Mouse (Mus musculus): ENCODE measurements around the gene Aqp5. TPM values are rescaled to one million over a fixed set of nuclear protein-coding genes. Genes with fewer than 3 reads are reported as not detected.
A peak's percentile ranks its signal among the peaks of the same experiment; 100 is the strongest.

Gene Aqp5
- polyA plus RNA-seq, 1 experiment from 2014 or later = 0.22 TPM

GRCm38 (mm10) chr15:99583463-99584344, 6.9 kb upstream of the Aqp5 start:
- WGBS = 2% methylated on average over 52 of the region's 54 CpGs

GRCm38 (mm10) chr15:99584407-99585202, 6.0 kb upstream of the Aqp5 start:
- ATAC-seq (ENCODE audit: low FRiP score) = no peak; the same call in 1 of the 2 replicates

More at GRCm38 (mm10) chr15:99583463-99584344, 6.9 kb upstream of the Aqp5 start:
- no peaks in the 10 kb centered on the region for H3K9me3 ChIP-seq
- H3K27ac ChIP-seq = no peak overlapping the region
- H3K4me2 ChIP-seq = peak overlapping the region; percentile 50
- H3K27me3 ChIP-seq = peaks cover 96% of the 10 kb centered on the region
- peak overlapping the region; percentile 31 for H3K4me3 ChIP-seq (replicated peaks)
- H3K36me3 ChIP-seq (replicated peaks) = no peaks in the 10 kb centered on the region
- peak; percentile 27 for ATAC-seq (ENCODE audit: low FRiP score)
- 0 out of 2 replicates have a peak overlapping the region, but pooled peaks have one; percentile 14 for H3K9ac ChIP-seq
- H3K4me1 ChIP-seq = peaks cover 21% of the 10 kb centered on the region

GRCm38 (mm10) chr15:99585741-99586140, 4.8 kb upstream of the Aqp5 start:
- ATAC-seq (ENCODE audit: low FRiP score) = no peak
- H3K9me3 ChIP-seq = no peaks in the 10 kb centered on the region
- no peak overlapping the region for H3K9ac ChIP-seq
- no peak overlapping the region for H3K4me2 ChIP-seq
- H3K27ac ChIP-seq = no peak overlapping the region
- H3K4me1 ChIP-seq = peaks cover 28% of the 10 kb centered on the region
- no peaks in the 10 kb centered on the region for H3K36me3 ChIP-seq (replicated peaks)
- no peak overlapping the region for H3K4me3 ChIP-seq (replicated peaks)
- peaks cover 99% of the 10 kb centered on the region for H3K27me3 ChIP-seq
- 75% methylated on average over 6 of the region's 6 CpGs for WGBS

More at GRCm38 (mm10) chr15:99584407-99585202, 6.0 kb upstream of the Aqp5 start:
- Histone ChIP-seq H3K9ac (peak overlapping the region; percentile 0; the same call in 1 of the 2 replicates), H3K36me3 (replicated peaks) (no peaks in the 10 kb centered on the region), H3K4me1 (peaks cover 21% of the 10 kb centered on the region), H3K27ac (no peak overlapping the region), H3K9me3 (no peaks in the 10 kb centered on the region), H3K4me3 (replicated peaks) (peak overlapping the region; percentile 31), H3K27me3 (peaks cover 99% of the 10 kb centered on the region), H3K4me2 (peak overlapping the region; percentile 50)
- 1% methylated on average over 24 of the region's 24 CpGs for WGBS

GRCm38 (mm10) chr15:99586525-99586924, 4.1 kb upstream of the Aqp5 start:
- H3K4me2 ChIP-seq = no peak overlapping the region
- no peak overlapping the region for H3K27ac ChIP-seq
- H3K4me3 ChIP-seq (replicated peaks) = no peak overlapping the region
- H3K9me3 ChIP-seq = no peaks in the 10 kb centered on the region
- ATAC-seq (ENCODE audit: low FRiP score) = no peak
- H3K36me3 ChIP-seq (replicated peaks) = no peaks in the 10 kb centered on the region
- H3K4me1 ChIP-seq = peaks cover 30% of the 10 kb centered on the region
- 88% methylated on average over 3 of the region's 3 CpGs for WGBS
- H3K27me3 ChIP-seq = peaks cover 99% of the 10 kb centered on the region
- no peak overlapping the region for H3K9ac ChIP-seq

GRCm38 (mm10) chr15:99589237-99589636, 1.3 kb upstream of the Aqp5 start:
- Histone ChIP-seq H3K9me3 (no peaks in the 10 kb centered on the region), H3K4me2 (no peak overlapping the region), H3K4me3 (replicated peaks) (no peak overlapping the region), H3K36me3 (replicated peaks) (no peaks in the 10 kb centered on the region), H3K27me3 (peaks cover 100% of the 10 kb centered on the region), H3K4me1 (peaks cover 21% of the 10 kb centered on the region), H3K27ac (no peak overlapping the region), H3K9ac (no peak overlapping the region)
- ATAC-seq (ENCODE audit: low FRiP score) = no peak
- 1% methylated on average over 9 of the region's 9 CpGs for WGBS

- Histone ChIP-seq H3K4me3 (replicated peaks) (no peak overlapping the region), H3K36me3 (replicated peaks) (no peaks in the 10 kb centered on the region), H3K27me3 (peaks cover 100% of the 10 kb centered on the region), H3K9me3 (no peaks in the 10 kb centered on the region), H3K4me1 (peaks cover 17% of the 10 kb centered on the region), H3K4me2 (no peak overlapping the region), H3K9ac (no peak overlapping the region), H3K27ac (no peak overlapping the region)
- WGBS = 17% methylated on average over 7 of the region's 7 CpGs
- no peak for ATAC-seq (ENCODE audit: low FRiP score)
These were observed 878 bp upstream of the Aqp5 start for GRCm38 (mm10) chr15:99589704-99590103.

- Histone ChIP-seq H3K4me2 (no peak overlapping the region), H3K9ac (no peak overlapping the region), H3K9me3 (no peaks in the 10 kb centered on the region), H3K4me3 (replicated peaks) (no peak overlapping the region), H3K4me1 (peaks cover 15% of the 10 kb centered on the region), H3K36me3 (replicated peaks) (no peaks in the 10 kb centered on the region), H3K27ac (no peak overlapping the region), H3K27me3 (peaks cover 85% of the 10 kb centered on the region)
- no peak for ATAC-seq (ENCODE audit: low FRiP score)
- WGBS = 66% methylated on average over 8 of the region's 8 CpGs
These were observed 1.6 kb downstream of the Aqp5 start for GRCm38 (mm10) chr15:99592177-99592576.

GRCm38 (mm10) chr15:99592877-99593276, 2.3 kb downstream of the Aqp5 start:
- H3K36me3 ChIP-seq (replicated peaks) = no peaks in the 10 kb centered on the region
- H3K4me2 ChIP-seq = no peak overlapping the region
- H3K4me1 ChIP-seq = peaks cover 18% of the 10 kb centered on the region
- no peaks in the 10 kb centered on the region for H3K9me3 ChIP-seq
- H3K27me3 ChIP-seq = peaks cover 83% of the 10 kb centered on the region
- H3K9ac ChIP-seq = no peak overlapping the region
- no peak for ATAC-seq (ENCODE audit: low FRiP score)
- H3K4me3 ChIP-seq (replicated peaks) = no peak overlapping the region
- no peak overlapping the region for H3K27ac ChIP-seq
- WGBS = 85% methylated on average over 5 of the region's 5 CpGs

- WGBS = 87% methylated on average over 10 of the region's 10 CpGs
- no peak for ATAC-seq (ENCODE audit: low FRiP score)
- Histone ChIP-seq H3K4me1 (peaks cover 29% of the 10 kb centered on the region), H3K27me3 (peaks cover 77% of the 10 kb centered on the region), H3K4me2 (no peak overlapping the region), H3K36me3 (replicated peaks) (no peaks in the 10 kb centered on the region), H3K9me3 (no peaks in the 10 kb centered on the region), H3K9ac (no peak overlapping the region), H3K27ac (no peak overlapping the region), H3K4me3 (replicated peaks) (no peak overlapping the region)
These were observed 4.4 kb downstream of the Aqp5 start for GRCm38 (mm10) chr15:99594951-99595350.

GRCm38 (mm10) chr15:99596056-99596687, 5.6 kb downstream of the Aqp5 start:
- WGBS = 0% methylated on average over 7 of the region's 7 CpGs
- peak; percentile 89 for ATAC-seq (ENCODE audit: low FRiP score)
- no peak overlapping the region for H3K4me3 ChIP-seq (replicated peaks)
- no peak overlapping the region for H3K27ac ChIP-seq
- no peak overlapping the region for H3K9ac ChIP-seq
- peaks cover 30% of the 10 kb centered on the region for H3K4me1 ChIP-seq
- no peak overlapping the region for H3K4me2 ChIP-seq
- no peaks in the 10 kb centered on the region for H3K36me3 ChIP-seq (replicated peaks)
- peaks cover 77% of the 10 kb centered on the region for H3K27me3 ChIP-seq
- H3K9me3 ChIP-seq = no peaks in the 10 kb centered on the region

- no peak overlapping the region for H3K9ac ChIP-seq
- H3K4me2 ChIP-seq = no peak overlapping the region
- H3K27ac ChIP-seq = no peak overlapping the region
- no peak overlapping the region for H3K4me3 ChIP-seq (replicated peaks)
- H3K36me3 ChIP-seq (replicated peaks) = no peaks in the 10 kb centered on the region
- ATAC-seq (ENCODE audit: low FRiP score) = no peak
- H3K27me3 ChIP-seq = peaks cover 76% of the 10 kb centered on the region
- peaks cover 36% of the 10 kb centered on the region for H3K4me1 ChIP-seq
- 53% methylated on average over 7 of the region's 7 CpGs for WGBS
- H3K9me3 ChIP-seq = no peaks in the 10 kb centered on the region
These were observed 6.3 kb downstream of the Aqp5 start for GRCm38 (mm10) chr15:99596841-99597240.

GRCm38 (mm10) chr15:99597596-99597995, 7.0 kb downstream of the Aqp5 start:
- Histone ChIP-seq H3K4me1 (peaks cover 42% of the 10 kb centered on the region), H3K27me3 (peaks cover 73% of the 10 kb centered on the region), H3K9me3 (no peaks in the 10 kb centered on the region), H3K4me2 (no peak overlapping the region), H3K9ac (0 out of 2 replicates have a peak overlapping the region, but pooled peaks have one; percentile 5), H3K4me3 (replicated peaks) (no peak overlapping the region), H3K36me3 (replicated peaks) (no peaks in the 10 kb centered on the region), H3K27ac (no peak overlapping the region)
- WGBS = 56% methylated on average over 8 of the region's 8 CpGs
- no peak for ATAC-seq (ENCODE audit: low FRiP score)
